Mouse (Mus musculus) common myeloid progenitor, adult 5-6 weeks (primary cell): Measurements from ENCODE around the gene Fam151a. TPM values are rescaled to one million over a fixed set of nuclear protein-coding genes. Genes with fewer than 3 reads are reported as not detected.

Source experiments
- total RNA-seq: library from RNA; stranded (forward); fragments of 200-1000, 187-1606 nt; gene quantifications from 2 replicates; pipeline ENCODE4 v1.2.3, GENCODE M21; 2017

Gene Fam151a
- total RNA-seq, 1 experiment from 2014 or later: not detected

Other genes with a start within 250 kb of the Fam151a start
- not detected in 2 replicates for gene Bsnd, start 241.6 kb upstream of the Fam151a start, total RNA-seq
- 12.6 and 15.8 TPM in 2 replicates for gene Dhcr24, start 172.9 kb upstream of the Fam151a start, total RNA-seq
- gene Lexm, start 116.6 kb upstream of the Fam151a start, total RNA-seq: not detected in 2 replicates
- gene Ttc22, start 111.5 kb upstream of the Fam151a start, total RNA-seq: not detected in 2 replicates
- 7.2 and 7.7 TPM in 2 replicates for gene Pars2, start 82.8 kb upstream of the Fam151a start, total RNA-seq
- 33.4 and 43.4 TPM in 2 replicates for gene Ttc4, start 54.9 kb upstream of the Fam151a start, total RNA-seq
- gene Mroh7, start 3.0 kb upstream of the Fam151a start, total RNA-seq: not detected in 2 replicates
- gene Acot11, start 71.1 kb downstream of the Fam151a start, total RNA-seq: 2.0 and 3.4 TPM in 2 replicates
- 40.5 and 53.3 TPM in 2 replicates for gene Ssbp3, start 176.8 kb downstream of the Fam151a start, total RNA-seq